Mouse (Mus musculus) kidney, adult 2 months (tissue): ENCODE measurements around the gene Psmb5.

Source experiments
- CTCF ChIP-seq: fragments of 200-500 bp; conservative IDR thresholded peaks from 2 replicates; pipeline ENCODE4 v1.5.1; 2011; ENCODE audit warnings: low read depth, mild to moderate bottlenecking, control low read depth, low read length, moderate library complexity, mixed read lengths; ENCODE audit not compliant: insufficient read depth, insufficient read length
- POLR2A ChIP-seq: fragments of 200-500 bp; IDR thresholded peaks from one replicate; pipeline ENCODE4 v1.6.1; 2011; ENCODE audit warnings: low read depth, low read length, control low read depth

DNA sequence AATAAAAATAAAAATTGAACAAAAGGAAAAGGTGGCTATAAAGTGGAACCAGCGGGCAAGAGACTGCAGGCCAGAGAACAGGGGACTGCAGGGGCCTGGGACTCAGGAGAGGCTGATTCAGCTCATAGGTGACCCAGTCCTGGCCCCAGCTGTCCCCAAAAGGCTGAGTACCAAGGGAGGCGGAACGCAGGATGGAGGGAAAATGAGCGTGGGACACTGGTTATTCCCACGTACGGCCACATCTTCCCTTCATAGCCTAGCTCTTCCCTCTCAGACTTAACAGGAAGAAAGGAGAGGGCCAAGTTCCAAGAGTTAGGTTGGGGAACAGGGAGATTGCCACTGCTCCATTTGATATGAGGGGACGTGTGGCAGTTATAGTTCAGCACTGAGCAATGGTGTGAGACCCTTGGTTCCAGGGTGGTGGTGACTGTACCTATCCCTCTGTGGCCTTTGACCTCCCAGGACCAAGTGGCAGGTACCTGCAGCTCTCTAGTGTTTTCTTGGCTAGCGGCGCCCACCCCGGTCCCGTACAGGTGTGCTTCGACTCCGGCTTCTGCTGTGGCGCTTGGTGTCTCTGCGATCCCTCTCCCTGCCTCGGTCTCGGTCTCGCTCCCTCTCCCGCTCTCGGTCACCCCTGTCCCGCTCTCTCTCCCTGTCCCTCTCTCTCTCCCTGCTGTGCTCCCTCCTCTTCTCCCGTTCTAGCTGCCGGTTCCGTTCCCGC is 24.6 kb upstream of the Psmb5 start:
- TF ChIP-seq CTCF (no peak), POLR2A (no peak)
